Mouse (Mus musculus): Measurements from ENCODE around the gene Tspo2.
"Not testable (repeated sequence)": the region's sequence is repeated elsewhere in the genome, so short reads cannot be mapped to it uniquely, and the experiment has no call there.

The Tspo2 gene

DNA sequence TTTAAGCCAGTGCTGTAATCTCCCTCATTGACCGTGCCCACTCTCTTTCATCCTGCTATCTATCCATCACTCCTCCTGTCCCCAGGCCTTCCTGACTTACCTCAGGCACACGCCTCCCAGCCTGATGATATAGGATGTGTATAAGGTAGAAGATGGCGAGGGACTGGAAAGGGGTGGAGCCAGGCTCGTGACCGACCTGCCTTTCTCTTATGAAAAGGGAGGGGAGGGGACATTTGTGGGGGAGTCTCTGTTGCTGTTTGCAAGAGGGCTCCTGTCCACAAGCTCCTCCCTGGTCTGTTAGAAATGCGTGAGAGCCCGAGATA is at the start of gene Tspo2:
Gene Tspo2, minus strand, starts transcription at position 170 of the 323 bp plus-strand sequence.
- no peak for DNase-seq (ENCODE audit: low read depth)

DNA sequence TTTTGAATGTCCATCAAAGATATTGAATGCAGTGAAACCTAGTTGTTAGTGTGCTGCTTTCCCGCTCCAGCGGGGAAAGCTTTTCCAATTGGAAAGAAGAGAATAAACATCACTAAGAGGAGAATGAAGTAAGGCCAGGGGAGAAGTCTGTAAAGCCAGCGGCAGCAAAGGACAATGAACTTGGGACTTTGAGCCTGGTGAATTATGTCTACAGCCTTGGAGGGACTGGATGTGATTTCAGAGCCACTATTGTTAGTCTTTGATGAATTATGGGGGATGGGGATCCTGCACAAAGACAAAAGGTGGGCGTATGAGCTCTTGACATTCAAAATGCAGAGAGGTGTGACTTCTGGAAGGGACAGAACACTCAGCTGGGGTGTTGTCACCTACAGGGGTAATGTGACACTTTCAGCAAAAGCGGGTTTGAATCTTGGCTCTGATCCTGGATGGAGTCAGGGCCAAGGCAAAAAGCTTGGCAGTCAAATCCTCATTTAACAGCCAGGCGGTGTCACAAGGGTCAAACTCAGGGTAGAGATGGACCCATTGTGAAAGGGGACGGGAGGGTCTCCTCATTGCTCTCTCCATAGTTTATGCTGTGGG is 49.6 kb upstream of the Tspo2 start:
- no peak for DNase-seq (ENCODE audit: low read depth)

DNA sequence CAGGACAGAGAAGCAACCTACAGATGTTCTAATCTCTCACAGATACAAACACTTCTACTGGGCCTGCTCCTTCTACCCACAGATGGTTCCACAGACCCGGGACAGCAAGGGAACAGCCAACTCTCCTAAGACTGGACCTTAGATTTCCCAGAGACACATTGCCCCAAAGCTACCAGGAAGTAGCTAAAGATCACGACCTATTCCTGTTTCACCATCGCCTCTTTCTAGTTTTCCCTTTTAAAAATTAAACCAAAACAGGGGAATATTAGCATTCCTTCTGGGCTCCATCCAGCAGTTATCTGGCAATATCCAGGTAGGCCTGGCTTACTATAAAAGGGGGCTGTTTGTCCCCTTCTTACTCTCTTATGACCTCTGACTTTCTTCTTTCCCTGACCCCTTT is 46.7 kb upstream of the Tspo2 start:
- no peak for DNase-seq (ENCODE audit: low read depth)

GRCm38 (mm10) chr17:48493986-48494385 is 42.7 kb upstream of the Tspo2 start:
- no peak for DNase-seq (ENCODE audit: low read depth)

DNA sequence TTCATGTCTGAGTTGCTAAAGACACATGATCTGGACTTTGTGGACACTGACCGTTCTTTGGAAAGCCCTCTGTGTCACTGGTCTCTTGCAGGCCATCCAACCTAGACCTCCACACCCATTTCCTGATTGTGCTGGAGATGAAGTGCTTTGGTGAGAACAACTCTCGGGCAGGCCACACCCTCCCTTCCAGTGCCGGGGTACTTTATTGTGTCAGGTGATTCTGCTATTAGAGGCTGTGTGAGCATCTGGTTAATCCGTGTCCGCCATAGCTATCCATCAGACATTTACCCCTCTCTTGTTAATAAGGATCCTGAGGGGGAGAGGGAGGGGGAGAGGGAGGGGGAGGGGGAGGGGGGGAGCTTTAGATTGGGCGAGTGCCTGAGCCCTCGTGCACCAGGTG is 42.3 kb upstream of the Tspo2 start:
- no peak for DNase-seq (ENCODE audit: low read depth)

GRCm38 (mm10) chr17:48492621-48493020 is 41.3 kb upstream of the Tspo2 start:
- no peak for DNase-seq (ENCODE audit: low read depth)

DNA sequence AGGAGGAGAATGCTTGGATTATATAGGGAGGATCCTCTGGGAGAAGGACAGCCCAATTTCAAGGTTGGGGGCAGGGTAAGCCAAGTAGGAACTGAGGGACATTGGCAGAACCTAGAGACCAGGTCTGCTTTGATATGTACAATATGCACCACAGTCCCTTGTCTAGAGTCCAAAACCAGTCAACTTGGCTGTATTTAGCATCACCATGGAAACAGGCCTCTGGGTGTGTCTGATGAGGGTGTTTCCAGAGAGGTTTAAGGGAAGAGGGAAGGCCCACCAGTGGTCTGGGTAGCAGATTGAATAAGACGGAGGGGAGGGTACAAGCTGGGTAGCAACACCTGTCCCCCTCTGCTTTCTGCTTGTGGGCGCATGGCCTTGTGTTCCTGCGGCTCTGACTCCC is 38.1 kb upstream of the Tspo2 start:
- DNase-seq (ENCODE audit: low read depth) = no peak

- no peak for DNase-seq (ENCODE audit: low read depth)
Measured at GRCm38 (mm10) chr17:48484191-48484590, 32.9 kb upstream of the Tspo2 start.

DNA sequence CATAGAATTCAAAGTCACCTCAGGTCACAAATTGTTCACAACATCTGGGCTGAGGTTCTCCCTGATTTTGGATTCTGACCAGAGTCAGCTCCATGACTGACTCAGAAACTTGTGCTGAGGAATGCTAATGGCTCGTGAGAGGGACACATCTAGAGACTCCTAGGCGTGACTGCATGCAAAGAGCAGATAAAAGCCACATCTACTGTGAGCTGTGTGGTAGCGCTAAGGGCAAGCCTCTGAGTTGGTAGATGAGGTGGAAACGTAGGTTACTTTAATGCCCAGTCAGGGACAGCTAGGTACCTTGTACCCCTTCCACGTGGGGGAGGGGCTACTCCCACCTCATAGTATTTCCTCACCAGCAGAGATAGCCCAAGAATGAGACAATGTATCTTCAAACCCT is 32.4 kb upstream of the Tspo2 start:
- no peak for DNase-seq (ENCODE audit: low read depth)

DNA sequence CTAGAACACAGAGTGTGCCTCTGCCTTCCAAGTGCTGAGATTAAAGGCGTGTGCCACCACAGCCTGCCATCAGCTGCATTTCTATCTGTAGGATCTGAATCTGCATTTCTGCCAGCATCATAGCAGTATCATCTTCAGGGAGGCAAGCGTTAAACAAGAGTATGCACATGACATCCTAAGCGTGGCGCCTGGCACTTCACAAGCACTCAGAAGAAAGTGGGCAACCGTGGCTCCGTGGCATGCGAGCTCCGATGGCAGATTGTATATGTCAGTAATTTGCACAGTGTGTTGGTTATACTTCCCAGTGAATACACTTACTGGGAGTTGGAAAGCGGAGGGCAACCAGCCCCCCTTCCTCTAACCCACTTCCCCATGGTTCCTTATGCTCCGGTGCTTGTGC is 28.6 kb upstream of the Tspo2 start:
- no peak for DNase-seq (ENCODE audit: low read depth)

GRCm38 (mm10) chr17:48475444-48475843 is 24.1 kb upstream of the Tspo2 start:
- no peak for DNase-seq (ENCODE audit: low read depth)

GRCm38 (mm10) chr17:48474282-48474681 is 23.0 kb upstream of the Tspo2 start:
- not testable (repeated sequence) for DNase-seq (ENCODE audit: low read depth)

GRCm38 (mm10) chr17:48467395-48468231 is 16.3 kb upstream of the Tspo2 start:
- DNase-seq (ENCODE audit: low read depth) = peak; percentile 60

DNA sequence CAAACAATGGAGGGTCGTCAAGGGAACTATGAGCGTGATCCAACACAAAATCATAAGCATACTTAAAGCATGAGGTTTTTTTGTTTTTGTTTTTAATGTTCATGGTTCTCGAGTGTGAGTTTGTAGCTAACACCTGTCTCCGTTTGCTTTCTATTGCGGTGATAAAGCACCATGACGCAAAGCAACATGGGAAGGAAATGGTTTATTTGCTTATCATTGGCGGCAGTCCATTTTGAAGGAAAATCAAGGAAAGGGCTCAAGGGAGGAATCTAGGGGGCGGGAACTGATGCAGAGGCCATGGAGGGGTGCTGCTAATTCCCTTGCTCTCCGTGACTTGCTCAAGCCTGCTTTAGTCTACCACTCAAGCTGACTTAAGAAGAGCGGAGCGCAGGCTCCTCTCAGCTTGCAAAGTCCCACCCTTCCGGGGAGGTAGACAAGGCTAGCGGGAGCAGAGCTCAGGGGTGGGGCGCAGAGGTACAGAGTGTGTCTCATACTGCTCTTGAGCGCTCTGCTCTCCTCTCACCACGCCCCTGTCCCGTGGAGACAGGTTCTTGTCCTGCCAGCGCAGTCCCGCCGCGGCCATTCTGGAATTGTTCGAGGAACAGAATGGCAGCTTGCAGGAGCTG is 15.6 kb upstream of the Tspo2 start:
- no peak for DNase-seq (ENCODE audit: low read depth)

- no peak for DNase-seq (ENCODE audit: low read depth)
Measured at GRCm38 (mm10) chr17:48463391-48463790, 12.1 kb upstream of the Tspo2 start.

GRCm38 (mm10) chr17:48462096-48462495 is 10.8 kb upstream of the Tspo2 start:
- DNase-seq (ENCODE audit: low read depth) = no peak

GRCm38 (mm10) chr17:48457971-48458653 is 6.8 kb upstream of the Tspo2 start:
- no peak for DNase-seq (ENCODE audit: low read depth)

- no peak for DNase-seq (ENCODE audit: low read depth)
Measured at GRCm38 (mm10) chr17:48455955-48456354, 4.6 kb upstream of the Tspo2 start.

- no peak for DNase-seq (ENCODE audit: low read depth)
Measured at GRCm38 (mm10) chr17:48454688-48455087, 3.4 kb upstream of the Tspo2 start, which contains the start of gene Unc5cl. Gene Unc5cl (plus strand): TSS chr17:48454901.

DNA sequence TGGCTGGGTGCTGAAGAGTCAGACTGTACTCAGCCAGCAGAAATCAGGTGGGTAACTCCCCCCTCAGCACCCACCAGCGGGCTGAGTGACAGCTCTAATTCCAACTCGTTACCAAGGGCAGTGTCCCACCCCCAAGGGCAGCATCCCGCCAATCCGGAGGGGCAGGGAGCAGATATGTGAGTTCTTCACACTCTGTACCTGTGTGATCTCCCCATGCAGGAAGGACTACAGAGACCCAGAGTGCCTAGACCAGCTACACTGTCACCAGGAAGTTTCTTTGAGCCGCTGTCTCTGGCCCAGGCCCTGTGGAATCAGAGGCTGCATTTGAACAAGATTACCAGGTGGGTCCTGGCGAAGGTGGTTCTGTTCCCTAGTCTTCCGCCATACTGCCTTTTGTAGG is 2.9 kb upstream of the Tspo2 start:
- DNase-seq (ENCODE audit: low read depth) = no peak

DNA sequence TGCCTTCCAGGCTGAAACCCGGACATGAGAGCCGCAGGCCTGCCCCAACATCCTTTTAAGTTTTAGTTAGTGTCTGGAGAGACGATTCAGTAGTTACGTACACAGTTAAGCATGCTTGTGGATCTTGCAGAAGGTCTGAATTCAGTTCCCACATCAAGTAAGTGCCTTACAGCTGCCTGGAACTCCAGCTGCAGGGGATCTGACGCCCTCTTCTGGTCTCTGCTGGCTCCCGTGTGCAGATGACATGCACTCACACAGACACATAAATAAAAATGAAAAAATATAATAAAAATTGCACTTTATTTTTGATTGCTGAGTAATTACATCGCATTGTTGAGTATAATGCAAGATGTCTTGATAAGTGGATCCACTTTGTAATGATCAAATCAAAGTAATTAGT is 2.2 kb upstream of the Tspo2 start:
- DNase-seq (ENCODE audit: low read depth) = no peak

DNA sequence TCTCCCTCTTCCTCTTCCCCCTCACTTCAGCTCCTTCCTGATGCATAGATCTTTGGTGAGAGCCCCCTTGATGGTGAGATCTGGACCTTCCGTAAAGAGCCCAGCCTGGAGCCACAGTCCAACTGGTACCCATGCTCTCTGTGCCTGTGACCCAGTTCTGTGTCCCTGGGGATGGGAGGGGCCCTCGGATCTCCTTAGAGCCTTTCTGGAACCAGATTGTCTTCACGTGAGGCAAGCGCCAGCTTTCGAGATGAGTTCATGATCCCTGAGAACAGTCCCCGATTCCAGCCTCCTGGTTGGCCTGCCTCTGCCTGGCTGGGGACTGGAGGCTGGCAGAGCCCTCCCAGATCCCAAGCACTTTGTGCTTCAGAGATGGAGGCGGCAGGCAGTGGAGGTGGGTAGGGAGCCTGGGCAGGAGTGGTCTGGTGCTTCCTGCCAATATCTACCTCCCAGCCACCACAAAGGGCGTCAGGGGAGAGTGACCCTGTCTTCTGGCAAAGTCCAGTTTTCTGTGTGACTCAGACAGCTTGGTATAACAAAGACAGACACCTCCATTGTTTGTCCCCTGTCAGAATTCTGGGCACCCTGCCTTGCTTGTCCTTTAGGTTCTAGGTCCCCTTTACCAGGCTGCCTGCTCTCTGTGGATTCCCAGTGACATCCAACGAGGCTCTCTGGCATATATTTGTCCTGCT is 577 bp upstream of the Tspo2 start:
- no peak for DNase-seq (ENCODE audit: low read depth)

All from c-Kit-positive CD71-negative TER-119-negative erythroid progenitor cells, embryonic 14.5 days (primary cell).